Mouse (Mus musculus) intestine, embryonic 16.5 days (tissue): ENCODE measurements around the gene Rpa1. TPM values are rescaled to one million over a fixed set of nuclear protein-coding genes. Genes with fewer than 3 reads are reported as not detected.

Source experiments
- ATAC-seq: fragments of 200-750 bp; cut with Nextera tagmentation; 2 replicates; pipeline ENCODE4 v1.8.0; 2017; ENCODE audit warnings: moderate TSS enrichment, moderate library complexity
- H3K27ac ChIP-seq: fragments of 300-500 bp; sonication (generic); 2 replicates; pipeline ENCODE4 v1.5.1; 2014; ENCODE audit warnings: mild to moderate bottlenecking, low read length
- H3K27me3 ChIP-seq: fragments of 300-500 bp; sonication (generic); replicated peaks from 2 replicates; pipeline ENCODE4 v1.6.1; 2014; ENCODE audit warnings: low read length, control low read depth, mixed read lengths; ENCODE audit not compliant: control insufficient read depth, insufficient read depth
- H3K36me3 ChIP-seq: fragments of 300-500 bp; sonication (generic); 2 replicates; pipeline ENCODE4 v1.6.1; 2014; ENCODE audit warnings: low read length, control low read depth; ENCODE audit not compliant: control insufficient read depth, insufficient read depth
- H3K4me1 ChIP-seq: fragments of 300-500 bp; sonication (generic); 2 replicates; pipeline ENCODE4 v1.6.1; 2014; ENCODE audit warnings: low read length, control low read depth, mixed read lengths; ENCODE audit not compliant: control insufficient read depth, insufficient read depth
- H3K4me2 ChIP-seq: fragments of 300-500 bp; sonication (generic); 2 replicates; pipeline ENCODE4 v1.6.1; 2014; ENCODE audit warnings: low read depth, low read length, control low read depth
- H3K4me3 ChIP-seq: fragments of 300-500 bp; sonication (generic); 2 replicates; pipeline ENCODE4 v1.5.1; 2014; ENCODE audit warnings: mild to moderate bottlenecking, low read length
- H3K9ac ChIP-seq: fragments of 300-500 bp; sonication (generic); 2 replicates; pipeline ENCODE4 v1.6.1; 2014; ENCODE audit warnings: low read depth, low read length
- H3K9me3 ChIP-seq: fragments of 300-500 bp; sonication (generic); 2 replicates; pipeline ENCODE4 v1.6.1; 2016; ENCODE audit warnings: low read length, control low read depth; ENCODE audit not compliant: control insufficient read depth
- WGBS: fragments of 180-500 bp; shearing (Covaris S2); extraction: QIAGEN DNeasy Blood & Tissue Kit; methylation state at CpG from one replicate; pipeline ENCODE4 v1.1.7; 2014; 5-methylcytosine and 5-hydroxymethylcytosine counted together
- microRNA-seq: library from miRNA; unstranded; fragments of <30 nt; microRNA quantifications from one replicate; pipeline ENCODE4, GENCODE M21; 2016
- polyA plus RNA-seq: library from polyadenylated mRNA; unstranded; fragments of >200 nt; fragmentation: Nextera tagmentation; extraction: Ambion mirVana; gene quantifications from 2 replicates; pipeline ENCODE4 v1.2.1, GENCODE M21; 2015

Gene Rpa1
- polyA plus RNA-seq, 1 experiment from 2014 or later, result 91.9 TPM

DNA sequence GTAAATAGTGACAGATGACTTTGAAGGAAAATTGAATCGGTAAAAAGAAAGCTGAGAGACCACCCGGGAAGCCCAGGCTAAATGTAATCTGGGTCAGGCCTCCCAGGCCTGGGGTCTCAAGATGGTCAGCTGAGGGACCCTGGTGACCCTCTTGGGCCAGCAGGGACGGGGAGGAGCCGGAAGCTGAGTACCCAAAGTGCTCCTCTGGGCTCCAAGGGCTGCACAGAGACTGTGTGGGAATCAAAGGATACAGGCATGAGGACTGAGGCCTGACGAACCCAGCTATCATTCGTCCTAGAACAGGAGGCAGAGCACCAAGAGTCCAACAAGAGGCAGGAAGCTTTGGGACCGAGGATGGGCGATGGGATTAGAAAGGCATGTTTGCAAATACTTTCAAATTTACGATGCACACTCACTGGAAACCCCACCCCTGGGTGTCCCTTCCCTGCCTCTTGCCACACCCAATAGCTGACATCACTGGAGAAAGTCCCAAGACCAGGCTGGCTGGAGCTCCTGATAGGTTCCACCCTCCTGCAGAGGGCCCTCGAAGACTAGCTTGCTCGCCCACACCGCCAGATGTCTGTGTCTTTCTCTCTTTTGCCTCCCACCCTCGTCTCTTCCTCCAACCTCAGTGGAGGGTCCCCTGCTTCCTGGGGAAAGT, 93.7 kb downstream of the Rpa1 start:
- Histone ChIP-seq H3K9me3 (no peaks in the 10 kb centered on the region), H3K36me3 (no peaks in the 10 kb centered on the region), H3K27me3 (no peaks in the 10 kb centered on the region), H3K4me2 (no peak overlapping the region; the same call in 1 of the 2 replicates), H3K9ac (0 out of 2 replicates have a peak overlapping the region, but pooled peaks have one; percentile 16), H3K4me1 (peaks cover 8% of the 10 kb centered on the region; the same call in 1 of the 2 replicates), H3K27ac (no peak overlapping the region), H3K4me3 (no peak overlapping the region)
- peak; percentile 67 for ATAC-seq
- 44% methylated on average over 13 of the region's 13 CpGs for WGBS

DNA sequence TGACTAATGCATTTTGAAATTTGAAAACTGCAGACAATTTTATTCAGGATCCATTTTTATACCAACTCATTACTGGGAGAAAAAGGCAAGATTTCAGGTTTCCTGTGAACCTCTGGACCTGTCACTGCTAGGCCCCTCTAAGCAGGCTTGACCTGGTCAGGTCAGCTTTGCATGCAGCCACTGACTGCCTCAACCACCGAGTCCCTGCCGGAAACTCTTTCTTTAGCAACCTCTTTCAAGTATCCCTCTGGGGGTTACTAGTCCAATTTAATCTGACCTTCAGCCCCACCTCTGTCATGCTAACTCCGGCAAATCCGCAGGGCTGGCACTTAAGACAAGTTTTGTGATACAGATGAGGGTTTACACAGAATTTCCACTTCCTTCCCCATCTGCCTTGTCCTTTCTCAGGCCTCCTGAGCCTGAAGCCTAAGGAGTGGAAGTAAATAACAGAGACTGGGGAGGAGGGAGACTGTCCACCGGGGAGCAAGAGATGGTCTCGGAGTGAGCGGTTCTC, 96.5 kb downstream of the Rpa1 start:
- WGBS, result 67% methylated on average over 7 of the region's 7 CpGs
- ATAC-seq, result no peak
- H3K9me3 ChIP-seq, result no peaks in the 10 kb centered on the region
- H3K4me3 ChIP-seq, result no peak overlapping the region
- no peak overlapping the region for H3K4me2 ChIP-seq
- H3K27ac ChIP-seq, result no peak overlapping the region
- no peaks in the 10 kb centered on the region for H3K27me3 ChIP-seq
- H3K36me3 ChIP-seq, result no peaks in the 10 kb centered on the region
- peaks cover 15% of the 10 kb centered on the region for H3K4me1 ChIP-seq
- no peak overlapping the region for H3K9ac ChIP-seq

DNA sequence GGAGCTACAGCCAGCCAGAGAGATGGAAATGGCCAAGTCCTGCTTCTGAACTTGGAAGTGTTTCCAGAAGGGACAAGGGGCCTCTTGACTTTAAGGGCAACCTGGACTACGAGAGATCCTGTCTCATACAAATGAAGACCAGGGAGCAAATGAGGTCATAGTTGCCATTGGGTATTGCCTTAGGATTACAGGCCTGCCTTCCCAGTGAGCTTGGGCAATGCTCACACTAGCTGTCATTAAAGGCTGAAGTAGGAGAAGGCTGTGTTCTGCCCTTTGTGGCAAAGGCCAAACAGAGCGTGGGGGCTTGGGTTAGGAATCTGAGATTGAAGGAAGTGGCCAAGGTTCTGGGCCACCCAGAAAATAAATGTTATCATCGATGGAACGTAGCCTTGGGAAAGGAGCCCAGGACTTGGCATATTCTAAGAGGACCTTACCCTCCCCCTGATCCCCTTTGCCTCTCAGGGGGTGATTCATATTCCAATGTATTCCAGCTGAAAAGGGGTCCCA, 97.1 kb downstream of the Rpa1 start:
- Histone ChIP-seq H3K9me3 (no peaks in the 10 kb centered on the region), H3K4me1 (peaks cover 15% of the 10 kb centered on the region), H3K36me3 (no peaks in the 10 kb centered on the region), H3K9ac (no peak overlapping the region), H3K4me2 (no peak overlapping the region), H3K27me3 (no peaks in the 10 kb centered on the region), H3K27ac (no peak overlapping the region), H3K4me3 (no peak overlapping the region)
- no peak for ATAC-seq
- WGBS, result 77% methylated on average over 4 of the region's 4 CpGs

DNA sequence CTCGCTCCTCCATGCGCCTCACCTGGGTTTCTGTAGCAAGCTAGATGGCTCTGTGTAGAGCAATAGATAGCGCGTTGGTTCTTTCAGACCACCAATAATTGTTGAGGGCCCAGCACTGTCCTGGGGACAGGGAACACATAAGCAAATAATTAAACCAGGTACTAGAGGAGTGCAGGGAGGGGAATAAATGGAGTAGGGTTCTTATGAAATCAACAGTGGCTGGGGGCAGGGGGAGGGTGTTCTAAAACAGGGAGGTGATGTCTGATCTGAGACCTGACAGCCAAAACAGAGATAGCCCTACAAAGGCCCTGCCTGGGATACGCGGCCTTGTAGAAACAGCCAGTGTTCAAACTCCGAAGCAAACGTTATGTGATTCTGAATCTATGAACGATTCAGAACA, 98.5 kb downstream of the Rpa1 start:
- H3K9me3 ChIP-seq, result no peaks in the 10 kb centered on the region
- ATAC-seq, result no peak
- H3K27ac ChIP-seq, result no peak overlapping the region
- no peaks in the 10 kb centered on the region for H3K36me3 ChIP-seq
- H3K4me3 ChIP-seq, result no peak overlapping the region
- H3K4me2 ChIP-seq, result no peak overlapping the region
- WGBS, result 78% methylated on average over 9 of the region's 9 CpGs
- no peak overlapping the region for H3K9ac ChIP-seq
- H3K4me1 ChIP-seq, result peaks cover 20% of the 10 kb centered on the region
- H3K27me3 ChIP-seq, result no peaks in the 10 kb centered on the region

Small RNA genes within 50 kb of the gene (microRNA-seq; reads per million reads assigned to microRNA genes)
- gene Gm47300, result not detected

Other genes starting within 250 kb of the Rpa1 start
- gene Hic1, start 178.8 kb downstream of the Rpa1 start, polyA plus RNA-seq, result 7.1 and 8.6 TPM in 2 replicates
- gene Ovca2, start 169.5 kb downstream of the Rpa1 start, polyA plus RNA-seq, result 18.7 and 23.9 TPM in 2 replicates
- 20.3 and 22.7 TPM in 2 replicates for gene Dph1, start 157.1 kb downstream of the Rpa1 start, polyA plus RNA-seq
- 1.5 and 1.6 TPM in 2 replicates for gene Rtn4rl1, start 154.5 kb downstream of the Rpa1 start, polyA plus RNA-seq
- gene Smyd4, start 109 bp upstream of the Rpa1 start, polyA plus RNA-seq, result 7.2 and 8.2 TPM in 2 replicates
- gene Serpinf1, start 74.4 kb upstream of the Rpa1 start, polyA plus RNA-seq, result 32.4 and 38.7 TPM in 2 replicates
- gene Serpinf2, start 91.3 kb upstream of the Rpa1 start, polyA plus RNA-seq, result 23.2 and 32.8 TPM in 2 replicates
- 6.9 and 9.8 TPM in 2 replicates for gene Wdr81, start 106.4 kb upstream of the Rpa1 start, polyA plus RNA-seq
- 17.2 and 19.6 TPM in 2 replicates for gene Tlcd2, start 113.4 kb upstream of the Rpa1 start, polyA plus RNA-seq
- 34.8 and 36.3 TPM in 2 replicates for gene Prpf8, start 138.5 kb upstream of the Rpa1 start, polyA plus RNA-seq
- gene Rilp, start 161.8 kb upstream of the Rpa1 start, polyA plus RNA-seq, result 2.4 and 2.7 TPM in 2 replicates
- gene Scarf1, start 165.2 kb upstream of the Rpa1 start, polyA plus RNA-seq, result 5.6 and 6.0 TPM in 2 replicates
- gene Slc43a2, start 183.4 kb upstream of the Rpa1 start, polyA plus RNA-seq, result 22.0 and 27.7 TPM in 2 replicates
- 84.2 and 98.1 TPM in 2 replicates for gene Pitpna, start 239.8 kb upstream of the Rpa1 start, polyA plus RNA-seq